Mouse (Mus musculus) myocyte (in vitro differentiated cells): ENCODE data around the gene Tmem248. TPM values are rescaled to one million over a fixed set of nuclear protein-coding genes. Genes with fewer than 3 reads are reported as not detected.

ENCODE experiments used
- H3K27me3 ChIP-seq: one replicate; pipeline ENCODE4 v1.6.1; 2011; ENCODE audit not compliant: control insufficient read depth, insufficient read depth, insufficient read length
- H3K36me3 ChIP-seq: one replicate; pipeline ENCODE4 v1.6.1; 2011; ENCODE audit not compliant: control insufficient read depth, insufficient read depth
- H3K4me2 ChIP-seq: one replicate; pipeline ENCODE4 v1.6.1; 2011; ENCODE audit warnings: low read depth, control low read depth
- H3K4me3 ChIP-seq: one replicate; pipeline ENCODE4 v1.5.1; 2011; ENCODE audit warnings: mild to moderate bottlenecking, control low read depth, moderate library complexity
- H3K79me2 ChIP-seq: one replicate; pipeline ENCODE4 v1.6.1; 2011; ENCODE audit not compliant: control insufficient read depth, insufficient read depth
- H3ac ChIP-seq: one replicate; pipeline ENCODE4 v1.6.1; 2011; ENCODE audit not compliant: control insufficient read depth, insufficient read length
- CEBPB ChIP-seq: IDR thresholded peaks from 2 replicates; pipeline ENCODE4 v1.6.1; 2011; ENCODE audit warnings: mild to moderate bottlenecking, moderate library complexity; ENCODE audit not compliant: poor library complexity, insufficient read depth, severe bottlenecking
- E2F4 ChIP-seq: IDR thresholded peaks from one replicate; pipeline ENCODE4 v1.6.1; 2011; ENCODE audit warnings: mild to moderate bottlenecking, control low read depth, moderate library complexity; ENCODE audit not compliant: insufficient read depth
- MAX ChIP-seq: IDR thresholded peaks from one replicate; pipeline ENCODE4 v1.6.1; 2011; ENCODE audit warnings: low read depth, mild to moderate bottlenecking, control low read depth
- MYOD1 ChIP-seq, 3 experiments: IDR thresholded peaks; one replicate each; pipeline ENCODE4 v1.6.1; 2011; ENCODE audit warnings: control low read depth in 2 of 3, low read depth in 2 of 3, mild to moderate bottlenecking in 2 of 3, moderate library complexity in 1 of 3; ENCODE audit not compliant: insufficient read length in 2 of 3, control insufficient read depth in 1 of 3
- MYOG ChIP-seq, 3 experiments: IDR thresholded peaks; one replicate each; pipeline ENCODE4 v1.6.1; 2011; ENCODE audit warnings: control low read depth in 2 of 3, low read depth in 2 of 3, mild to moderate bottlenecking in 2 of 3; ENCODE audit not compliant: insufficient read length in 2 of 3, control insufficient read depth in 1 of 3, insufficient read depth in 1 of 3
- POLR2A ChIP-seq: IDR thresholded peaks from one replicate; pipeline ENCODE4 v1.6.1; 2011; ENCODE audit warnings: low read depth, mild to moderate bottlenecking, control low read depth, moderate library complexity; ENCODE audit not compliant: insufficient read length
- POLR2AphosphoS2 ChIP-seq: IDR thresholded peaks from one replicate; pipeline ENCODE4 v1.6.1; 2011; ENCODE audit warnings: low read depth, control low read depth; ENCODE audit not compliant: insufficient read length
- REST ChIP-seq: IDR thresholded peaks from one replicate; pipeline ENCODE4 v1.6.1; 2011; ENCODE audit warnings: mild to moderate bottlenecking, control low read depth, moderate library complexity; ENCODE audit not compliant: insufficient read depth, insufficient read length
- SRF ChIP-seq: IDR thresholded peaks from one replicate; pipeline ENCODE4 v1.6.1; 2011; ENCODE audit warnings: low read depth; ENCODE audit not compliant: control insufficient read depth, insufficient read length
- TCF12 ChIP-seq: IDR thresholded peaks from one replicate; pipeline ENCODE4 v1.6.1; 2011; ENCODE audit warnings: mild to moderate bottlenecking, control low read depth; ENCODE audit not compliant: poor library complexity, insufficient read depth, severe bottlenecking
- TCF3 ChIP-seq: IDR thresholded peaks from one replicate; pipeline ENCODE4 v1.6.1; 2011; ENCODE audit warnings: low read depth, control low read depth; ENCODE audit not compliant: insufficient read length
- USF1 ChIP-seq: IDR thresholded peaks from one replicate; pipeline ENCODE4 v1.6.1; 2011; ENCODE audit warnings: low read depth, mild to moderate bottlenecking, control low read depth, moderate library complexity
- polyA plus RNA-seq: library from polyadenylated mRNA; unstranded; fragments of >200 nt; fragmentation: generic; extraction: Trizol; gene quantifications from one replicate; pipeline ENCODE4 v1.2.1, GENCODE M21; 2012; ENCODE audit warnings: missing spikeins

Gene Tmem248
- polyA plus RNA-seq, 1 experiment: 25.3 TPM

DNA sequence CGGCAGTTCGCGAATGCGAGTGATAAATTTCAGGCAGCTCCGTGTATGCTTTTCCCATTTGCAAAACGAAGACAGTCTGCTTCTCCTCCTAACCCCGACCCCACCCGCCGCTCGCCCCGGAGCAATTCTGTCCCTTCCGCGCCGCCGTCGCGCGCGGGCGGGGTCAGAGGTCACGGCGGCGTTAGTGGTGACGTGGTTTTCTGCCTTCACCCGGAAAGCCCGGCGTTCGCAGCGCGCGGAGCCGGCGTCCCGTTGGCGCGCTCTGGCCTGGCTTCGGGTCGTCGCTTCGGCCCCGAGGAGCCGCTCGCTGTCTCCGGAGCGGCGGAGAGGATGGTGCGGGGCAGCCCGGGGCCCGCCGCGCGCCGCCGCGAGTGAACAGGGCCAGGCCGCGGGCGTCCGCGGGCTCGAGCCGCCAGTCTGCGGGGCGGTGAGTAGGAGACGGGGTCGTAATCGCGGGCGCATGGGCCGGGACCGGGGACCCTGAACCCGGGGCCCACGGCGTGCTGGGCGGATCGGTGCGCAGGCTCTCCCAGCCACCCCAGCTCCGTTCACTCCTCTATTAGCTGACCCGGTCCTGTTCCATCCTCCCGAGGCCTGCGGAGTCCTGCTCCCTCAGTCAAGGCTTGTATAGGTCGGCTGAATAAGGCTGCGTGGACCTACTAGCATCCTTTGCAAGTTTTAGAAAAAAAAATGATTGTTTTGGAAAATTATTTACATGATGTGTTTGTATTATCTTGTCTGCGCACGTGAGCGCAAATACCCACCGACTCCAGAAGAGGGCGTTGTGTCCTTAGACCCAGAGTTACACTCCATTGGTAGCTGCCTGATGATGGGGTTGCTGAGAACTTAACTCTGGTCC lies 5.5 kb downstream of the Tmem248 start:
- H3K4me2 ChIP-seq: peak overlapping the region; percentile 79
- H3K36me3 ChIP-seq: no peaks in the 10 kb centered on the region
- peak overlapping the region; percentile 90 for H3K4me3 ChIP-seq
- TF ChIP-seq USF1 (peak; percentile 4), TCF12 (no peak), POLR2AphosphoS2 (peak; percentile 68), SRF (no peak), MYOD1 (IDR thresholded peaks at IDR 0.05; ENCODE audit: control insufficient read depth in 1 of 3, insufficient read length in 2 of 3, low read depth in 2 of 3) (peak in 1 of 3 experiments; percentile 14), POLR2A (peak; percentile 85), MYOG (IDR thresholded peaks at IDR 0.05; ENCODE audit: control insufficient read depth in 1 of 3, insufficient read depth in 1 of 3, insufficient read length in 2 of 3, low read depth in 2 of 3) (no peak), E2F4 (no peak), MAX (no peak)
- H3K79me2 ChIP-seq: peaks cover 49% of the 10 kb centered on the region
- H3ac ChIP-seq: peak overlapping the region; percentile 90
- H3K27me3 ChIP-seq: no peaks in the 10 kb centered on the region

DNA sequence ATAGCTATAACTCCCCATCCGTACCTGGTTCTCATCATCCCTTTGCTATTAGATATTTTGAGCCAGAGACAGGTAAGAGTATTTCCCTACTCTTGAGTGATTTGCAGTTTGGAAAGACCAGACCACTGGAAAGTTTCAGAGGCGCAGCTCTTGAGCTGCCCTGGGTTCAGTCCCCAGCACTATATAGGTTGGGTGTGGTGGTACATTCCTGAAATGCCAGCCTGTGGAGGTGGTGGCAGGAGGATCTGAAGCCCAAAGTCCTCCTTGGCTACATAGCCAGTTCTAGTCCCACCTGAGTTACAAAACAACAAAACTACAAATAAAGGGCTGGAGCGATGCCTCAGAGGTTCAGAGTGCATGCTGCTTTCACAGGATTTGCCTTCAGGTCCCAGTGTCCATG lies 9.9 kb downstream of the Tmem248 start:
- TF ChIP-seq USF1 (no peak), MAX (no peak), CEBPB (no peak), TCF3 (no peak), MYOD1 (IDR thresholded peaks at IDR 0.05; ENCODE audit: control insufficient read depth in 1 of 3, insufficient read length in 2 of 3, low read depth in 2 of 3) (no peak), SRF (no peak), E2F4 (no peak), POLR2AphosphoS2 (no peak), REST (no peak), MYOG (IDR thresholded peaks at IDR 0.05; ENCODE audit: control insufficient read depth in 1 of 3, insufficient read depth in 1 of 3, insufficient read length in 2 of 3, low read depth in 2 of 3) (no peak), POLR2A (no peak), TCF12 (no peak)
- no peak overlapping the region for H3ac ChIP-seq
- peaks cover 73% of the 10 kb centered on the region for H3K79me2 ChIP-seq
- H3K27me3 ChIP-seq: no peaks in the 10 kb centered on the region
- no peak overlapping the region for H3K4me3 ChIP-seq
- H3K4me2 ChIP-seq: no peak overlapping the region
- peaks cover 12% of the 10 kb centered on the region for H3K36me3 ChIP-seq

DNA sequence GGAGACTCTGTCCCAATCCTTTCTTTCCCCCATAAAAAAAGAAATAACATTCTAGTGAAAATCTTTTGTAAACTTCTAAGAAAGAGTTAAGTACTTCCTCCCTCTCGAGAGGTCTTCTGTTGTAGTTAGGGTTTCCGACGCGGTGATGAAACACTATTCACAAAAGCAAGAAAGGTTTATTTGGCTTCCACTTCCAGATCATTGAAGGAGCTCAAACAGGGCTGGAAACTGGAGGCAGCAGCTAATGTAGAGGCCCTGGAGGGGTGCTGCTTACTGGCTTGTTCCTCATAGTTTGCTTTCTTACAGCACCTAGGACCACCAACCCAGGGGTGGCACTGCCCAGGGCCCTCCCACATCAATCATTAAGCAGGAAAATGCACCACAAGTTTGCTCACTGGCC lies 11.2 kb downstream of the Tmem248 start:
- Histone ChIP-seq H3K36me3 (peaks cover 25% of the 10 kb centered on the region), H3ac (no peak overlapping the region), H3K27me3 (no peaks in the 10 kb centered on the region), H3K79me2 (peaks cover 66% of the 10 kb centered on the region), H3K4me2 (no peak overlapping the region), H3K4me3 (no peak overlapping the region)
- TF ChIP-seq POLR2A: no peak
- TF ChIP-seq E2F4: no peak
- no peak for TF ChIP-seq MYOD1 (IDR thresholded peaks at IDR 0.05; ENCODE audit: control insufficient read depth in 1 of 3, insufficient read length in 2 of 3, low read depth in 2 of 3)
- no peak for TF ChIP-seq USF1
- TF ChIP-seq MYOG (IDR thresholded peaks at IDR 0.05; ENCODE audit: control insufficient read depth in 1 of 3, insufficient read depth in 1 of 3, insufficient read length in 2 of 3, low read depth in 2 of 3): no peak
- no peak for TF ChIP-seq REST
- TF ChIP-seq TCF12: no peak
- no peak for TF ChIP-seq POLR2AphosphoS2
- no peak for TF ChIP-seq MAX
- no peak for TF ChIP-seq SRF
- no peak for TF ChIP-seq TCF3
- TF ChIP-seq CEBPB: no peak

DNA sequence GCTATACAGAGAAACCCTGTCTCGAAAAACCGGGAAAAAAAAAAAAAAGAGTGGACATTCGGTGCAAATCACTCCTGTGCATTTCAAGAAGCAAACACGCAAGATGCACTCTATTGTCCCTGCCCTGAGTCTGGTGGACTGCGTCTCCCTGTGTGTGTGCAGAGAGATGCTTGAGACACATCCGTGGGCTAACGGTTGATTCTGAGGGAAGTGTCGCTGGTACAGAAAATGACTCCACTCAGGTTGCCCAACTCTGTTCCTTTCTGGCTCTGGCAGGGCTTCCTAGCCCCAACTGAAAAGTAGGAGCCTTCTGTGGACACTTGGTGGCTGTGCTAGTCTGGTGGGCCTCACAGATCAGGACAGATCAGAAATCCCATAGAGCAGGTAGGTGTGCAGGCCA lies 19.4 kb downstream of the Tmem248 start:
- H3K79me2 ChIP-seq: peaks cover 3% of the 10 kb centered on the region
- H3ac ChIP-seq: no peak overlapping the region
- H3K27me3 ChIP-seq: no peaks in the 10 kb centered on the region
- H3K4me2 ChIP-seq: no peak overlapping the region
- TF ChIP-seq E2F4 (no peak), CEBPB (no peak), POLR2AphosphoS2 (peak; percentile 13), TCF3 (no peak), MYOG (IDR thresholded peaks at IDR 0.05; ENCODE audit: control insufficient read depth in 1 of 3, insufficient read depth in 1 of 3, insufficient read length in 2 of 3, low read depth in 2 of 3) (no peak), REST (no peak)
- peaks cover 57% of the 10 kb centered on the region for H3K36me3 ChIP-seq
- no peak overlapping the region for H3K4me3 ChIP-seq
